Mouse (Mus musculus): Measurements from ENCODE around the gene Hspa12b. TPM values are rescaled to one million over a fixed set of nuclear protein-coding genes. Genes with fewer than 3 reads are reported as not detected.
A peak's percentile ranks its signal among the peaks of the same experiment; 100 is the strongest.

Hspa12b gene
- polyA plus RNA-seq, 1 experiment from 2014 or later: 8.4 TPM

- Histone ChIP-seq H3K27ac (no peak overlapping the region), H3K4me1 (peaks cover 24% of the 10 kb centered on the region), H3K4me3 (no peak overlapping the region), H3K27me3 (ENCODE audit: poor library complexity, severe bottlenecking) (no peaks in the 10 kb centered on the region), H3K36me3 (replicated peaks) (peaks cover 78% of the 10 kb centered on the region), H3K9me3 (no peaks in the 10 kb centered on the region)
- WGBS: 66% methylated on average over 13 of the region's 13 CpGs
- DNase-seq (ENCODE audit: extremely low spot score, low spot score): no peak
Observed at GRCm38 (mm10) chr2:131145121-131145520, 18.0 kb downstream of the Hspa12b start.

- H3K4me1 ChIP-seq: peaks cover 20% of the 10 kb centered on the region
- peaks cover 82% of the 10 kb centered on the region for H3K36me3 ChIP-seq (replicated peaks)
- H3K9me3 ChIP-seq: no peaks in the 10 kb centered on the region
- no peak overlapping the region for H3K4me3 ChIP-seq
- no peaks in the 10 kb centered on the region for H3K27me3 ChIP-seq (ENCODE audit: poor library complexity, severe bottlenecking)
- no peak overlapping the region for H3K27ac ChIP-seq
- 95% methylated on average over 2 of the region's 2 CpGs for WGBS
- no peak for DNase-seq (ENCODE audit: extremely low spot score, low spot score)
Observed at GRCm38 (mm10) chr2:131145536-131145935, 18.5 kb downstream of the Hspa12b start.

GRCm38 (mm10) chr2:131146193-131147042 lies 19.3 kb downstream of the Hspa12b start:
- Histone ChIP-seq H3K36me3 (replicated peaks) (peaks cover 91% of the 10 kb centered on the region), H3K9me3 (no peaks in the 10 kb centered on the region), H3K4me1 (peaks cover 12% of the 10 kb centered on the region), H3K27me3 (ENCODE audit: poor library complexity, severe bottlenecking) (no peaks in the 10 kb centered on the region), H3K27ac (no peak overlapping the region), H3K4me3 (no peak overlapping the region)
- no peak for DNase-seq (ENCODE audit: extremely low spot score, low spot score)
- 94% methylated on average over 21 of the region's 21 CpGs for WGBS

- Histone ChIP-seq H3K27me3 (ENCODE audit: poor library complexity, severe bottlenecking) (no peaks in the 10 kb centered on the region), H3K36me3 (replicated peaks) (peaks cover 97% of the 10 kb centered on the region), H3K9me3 (no peaks in the 10 kb centered on the region), H3K27ac (no peak overlapping the region), H3K4me3 (no peak overlapping the region), H3K4me1 (peaks cover 12% of the 10 kb centered on the region)
- 93% methylated on average over 8 of the region's 8 CpGs for WGBS
- no peak for DNase-seq (ENCODE audit: extremely low spot score, low spot score)
Observed at GRCm38 (mm10) chr2:131147043-131147365, 19.9 kb downstream of the Hspa12b start.

- no peak overlapping the region for H3K27ac ChIP-seq
- peaks cover 98% of the 10 kb centered on the region for H3K36me3 ChIP-seq (replicated peaks)
- H3K27me3 ChIP-seq (ENCODE audit: poor library complexity, severe bottlenecking): no peaks in the 10 kb centered on the region
- WGBS: 89% methylated on average over 8 of the region's 8 CpGs
- H3K4me1 ChIP-seq: no peaks in the 10 kb centered on the region
- H3K9me3 ChIP-seq: no peaks in the 10 kb centered on the region
- H3K4me3 ChIP-seq: no peak overlapping the region
- DNase-seq (ENCODE audit: extremely low spot score, low spot score): no peak
Observed at GRCm38 (mm10) chr2:131148353-131149253, 21.5 kb downstream of the Hspa12b start.

GRCm38 (mm10) chr2:131149254-131149578 lies 22.1 kb downstream of the Hspa12b start:
- Histone ChIP-seq H3K9me3 (no peaks in the 10 kb centered on the region), H3K4me1 (no peaks in the 10 kb centered on the region), H3K4me3 (no peak overlapping the region), H3K36me3 (replicated peaks) (peaks cover 99% of the 10 kb centered on the region), H3K27ac (no peak overlapping the region), H3K27me3 (ENCODE audit: poor library complexity, severe bottlenecking) (no peaks in the 10 kb centered on the region)
- DNase-seq (ENCODE audit: extremely low spot score, low spot score): no peak
- WGBS: 96% methylated on average over 3 of the region's 3 CpGs

- Histone ChIP-seq H3K27ac (no peak overlapping the region), H3K4me1 (peaks cover 2% of the 10 kb centered on the region), H3K9me3 (no peaks in the 10 kb centered on the region), H3K4me3 (no peak overlapping the region), H3K27me3 (ENCODE audit: poor library complexity, severe bottlenecking) (no peaks in the 10 kb centered on the region), H3K36me3 (replicated peaks) (peaks cover 95% of the 10 kb centered on the region)
- DNase-seq (ENCODE audit: extremely low spot score, low spot score): no peak
- WGBS: 88% methylated on average over 7 of the region's 7 CpGs
Observed at GRCm38 (mm10) chr2:131152166-131152730, 25.2 kb downstream of the Hspa12b start.

GRCm38 (mm10) chr2:131154036-131154435 lies 27.0 kb downstream of the Hspa12b start:
- no peak for DNase-seq (ENCODE audit: extremely low spot score, low spot score)
- no peaks in the 10 kb centered on the region for H3K9me3 ChIP-seq
- no peaks in the 10 kb centered on the region for H3K27me3 ChIP-seq (ENCODE audit: poor library complexity, severe bottlenecking)
- WGBS: 93% methylated on average over 4 of the region's 4 CpGs
- no peak overlapping the region for H3K4me3 ChIP-seq
- peaks cover 80% of the 10 kb centered on the region for H3K36me3 ChIP-seq (replicated peaks)
- peaks cover 20% of the 10 kb centered on the region for H3K4me1 ChIP-seq
- H3K27ac ChIP-seq: no peak overlapping the region

- Histone ChIP-seq H3K36me3 (replicated peaks) (peaks cover 51% of the 10 kb centered on the region), H3K4me1 (peaks cover 34% of the 10 kb centered on the region), H3K9me3 (no peaks in the 10 kb centered on the region), H3K27me3 (ENCODE audit: poor library complexity, severe bottlenecking) (peaks cover 5% of the 10 kb centered on the region; the same call in 1 of the 2 replicates), H3K4me3 (no peak overlapping the region), H3K27ac (0 out of 2 replicates have a peak overlapping the region, but pooled peaks have one; percentile 2)
- no peak for DNase-seq (ENCODE audit: extremely low spot score, low spot score)
- 98% methylated on average over 7 of the region's 7 CpGs for WGBS
Observed at GRCm38 (mm10) chr2:131156987-131157386, 29.9 kb downstream of the Hspa12b start.

- H3K4me3 ChIP-seq: peak overlapping the region; percentile 66
- under 1% methylated on average over 18 of the region's 18 CpGs for WGBS
- H3K9me3 ChIP-seq: no peaks in the 10 kb centered on the region
- peaks cover 27% of the 10 kb centered on the region for H3K36me3 ChIP-seq (replicated peaks)
- peaks cover 5% of the 10 kb centered on the region; the same call in 1 of the 2 replicates for H3K27me3 ChIP-seq (ENCODE audit: poor library complexity, severe bottlenecking)
- H3K4me1 ChIP-seq: peaks cover 34% of the 10 kb centered on the region
- peak overlapping the region; percentile 96 for H3K27ac ChIP-seq
- no peak for DNase-seq (ENCODE audit: extremely low spot score, low spot score)
Observed at GRCm38 (mm10) chr2:131159491-131159910, 32.4 kb downstream of the Hspa12b start.

- peak; percentile 95 for DNase-seq (ENCODE audit: extremely low spot score, low spot score)
- peak within 1 kb of the TSS; percentile 96 for H3K27ac ChIP-seq
- H3K4me3 ChIP-seq: peak within 1 kb of the TSS; percentile 66
- peaks cover 21% of the 10 kb centered on the region for H3K36me3 ChIP-seq (replicated peaks)
- H3K27me3 ChIP-seq (ENCODE audit: poor library complexity, severe bottlenecking): peaks cover 5% of the 10 kb centered on the region; the same call in 1 of the 2 replicates
- no peaks in the 10 kb centered on the region for H3K9me3 ChIP-seq
- H3K4me1 ChIP-seq: peaks cover 34% of the 10 kb centered on the region
- WGBS: 0% methylated on average over 54 of the region's 54 CpGs
Observed at GRCm38 (mm10) chr2:131159938-131160581, 33.0 kb downstream of the Hspa12b start, which contains the start of gene 1700037H04Rik. Gene 1700037H04Rik, minus strand, starts transcription at chr2:131160081.

- no peak for DNase-seq (ENCODE audit: extremely low spot score, low spot score)
Observed at GRCm38 (mm10) chr2:131160671-131161111, 33.6 kb downstream of the Hspa12b start.

More at GRCm38 (mm10) chr2:131160671-131161111, 33.6 kb downstream of the Hspa12b start:
- H3K27me3 ChIP-seq (ENCODE audit: poor library complexity, severe bottlenecking): peaks cover 5% of the 10 kb centered on the region; the same call in 1 of the 2 replicates
- 1% methylated on average over 17 of the region's 17 CpGs for WGBS
- H3K36me3 ChIP-seq (replicated peaks): peaks cover 15% of the 10 kb centered on the region
- H3K4me1 ChIP-seq: peaks cover 34% of the 10 kb centered on the region
- peak overlapping the region; percentile 96 for H3K27ac ChIP-seq
- no peaks in the 10 kb centered on the region for H3K9me3 ChIP-seq
- peak overlapping the region; percentile 66 for H3K4me3 ChIP-seq

Data from forebrain, embryonic 10.5 days (tissue).